Mouse (Mus musculus) thymus, postnatal 36 days (tissue): ENCODE results near the gene Krtap13.
A peak's percentile ranks its signal among the peaks of the same experiment; 100 is the strongest.
"Not testable (repeated sequence)": the region's sequence is repeated elsewhere in the genome, so short reads cannot be mapped to it uniquely, and the experiment has no call there.

Experiments used
- DNase-seq, 2 experiments: peaks; one replicate each; pipeline ENCODE4 v3.0.0; 2022; ENCODE audit warnings: mixed read lengths in 2 of 2

Gene Krtap13

GRCm38 (mm10) chr16:88751535-88751934, at the start of gene Krtap13:
TSS of gene Krtap13 (minus strand) at chr16:88751635.
- not testable (repeated sequence) for DNase-seq

DNA sequence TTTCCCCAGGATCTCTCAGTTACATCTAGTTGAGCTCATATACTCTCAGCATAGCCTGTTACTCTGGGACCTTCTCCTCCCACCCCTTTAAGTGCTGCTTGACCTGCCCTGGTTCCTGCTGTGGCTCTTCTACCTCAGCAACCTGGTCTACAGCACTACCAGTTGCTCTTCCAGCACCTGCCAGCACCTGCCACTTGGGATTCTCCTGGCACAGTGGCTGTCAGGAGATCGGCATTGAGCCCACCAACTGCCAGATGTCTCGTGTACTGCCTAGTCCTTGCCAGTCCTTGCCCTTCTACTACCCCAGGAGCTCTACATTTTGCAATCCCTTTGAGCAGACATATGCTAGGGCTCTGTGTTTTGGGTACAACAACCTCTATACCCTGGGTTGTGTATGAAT, 35.4 kb upstream of the Krtap13 start:
- no peak for DNase-seq

DNA sequence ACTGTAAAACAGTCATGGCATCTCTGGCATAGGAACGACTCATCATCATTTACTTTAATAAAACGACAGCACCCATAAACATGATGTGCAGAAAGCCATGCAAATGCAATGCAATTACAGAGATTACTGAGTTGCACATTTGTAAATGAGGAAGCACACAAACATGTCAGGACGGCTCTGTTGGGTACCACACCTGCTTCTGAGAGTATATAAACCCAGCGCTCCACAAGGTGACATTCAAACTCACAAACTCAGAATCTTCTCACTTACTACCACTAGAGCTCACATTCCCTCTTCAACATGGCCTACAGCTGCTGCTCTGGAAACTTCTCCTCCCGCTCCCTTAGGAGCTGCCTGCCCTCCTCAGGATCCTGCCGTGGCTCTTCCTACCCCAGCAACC, 26.2 kb upstream of the Krtap13 start, which contains the start of gene Gm5965:
Gene Gm5965 (plus strand): TSS at position 301 of the 400 bp plus-strand sequence.
- DNase-seq, result no peak

DNA sequence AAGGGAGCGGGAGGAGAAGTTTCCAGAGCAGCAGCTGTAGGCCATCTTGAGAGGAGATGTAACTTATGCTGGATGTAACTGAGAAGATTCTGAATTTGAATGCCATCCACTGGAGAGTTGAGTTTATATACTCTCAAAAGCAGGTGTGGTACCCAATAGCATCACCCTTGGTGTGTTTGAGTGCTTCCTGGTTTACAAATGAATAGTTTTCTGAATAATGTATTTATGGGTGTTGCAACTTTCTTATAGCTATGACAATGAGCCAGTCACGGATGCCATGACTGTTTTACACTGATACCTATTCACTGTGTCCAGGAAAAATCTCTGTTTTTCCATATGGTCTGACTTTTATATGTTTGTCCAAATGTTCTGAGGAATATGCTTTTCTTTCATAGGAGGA, 22.7 kb upstream of the Krtap13 start, which contains the start of gene 2310057N15Rik:
Gene 2310057N15Rik (minus strand): TSS at position 101 of the 400 bp plus-strand sequence.
- no peak for DNase-seq

- DNase-seq, result not testable (repeated sequence)
These were observed 7.1 kb upstream of the Krtap13 start, which contains the start of gene 2310034C09Rik for GRCm38 (mm10) chr16:88758547-88758946. TSS of gene 2310034C09Rik (plus strand) at chr16:88758847.

DNA sequence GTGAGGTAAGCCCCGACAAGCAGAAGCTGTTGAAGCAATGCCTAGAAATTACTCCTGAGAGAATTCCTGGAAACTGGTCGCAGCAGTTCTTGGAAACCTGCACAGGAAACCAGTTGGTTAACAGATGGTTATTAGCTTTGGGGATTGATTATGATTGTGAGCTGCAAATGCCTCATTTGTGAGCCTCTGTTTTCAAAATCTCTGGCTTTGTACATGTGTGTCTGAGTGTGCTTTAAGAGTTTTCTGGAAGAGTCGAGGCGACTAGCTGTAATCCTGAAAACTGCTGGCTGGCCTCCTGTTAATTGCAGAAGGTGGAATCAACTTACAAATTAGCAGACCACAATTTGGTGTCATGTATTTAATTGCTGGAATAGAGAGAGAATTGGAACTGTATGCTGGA, 3.5 kb downstream of the Krtap13 start:
- no peak for DNase-seq

DNA sequence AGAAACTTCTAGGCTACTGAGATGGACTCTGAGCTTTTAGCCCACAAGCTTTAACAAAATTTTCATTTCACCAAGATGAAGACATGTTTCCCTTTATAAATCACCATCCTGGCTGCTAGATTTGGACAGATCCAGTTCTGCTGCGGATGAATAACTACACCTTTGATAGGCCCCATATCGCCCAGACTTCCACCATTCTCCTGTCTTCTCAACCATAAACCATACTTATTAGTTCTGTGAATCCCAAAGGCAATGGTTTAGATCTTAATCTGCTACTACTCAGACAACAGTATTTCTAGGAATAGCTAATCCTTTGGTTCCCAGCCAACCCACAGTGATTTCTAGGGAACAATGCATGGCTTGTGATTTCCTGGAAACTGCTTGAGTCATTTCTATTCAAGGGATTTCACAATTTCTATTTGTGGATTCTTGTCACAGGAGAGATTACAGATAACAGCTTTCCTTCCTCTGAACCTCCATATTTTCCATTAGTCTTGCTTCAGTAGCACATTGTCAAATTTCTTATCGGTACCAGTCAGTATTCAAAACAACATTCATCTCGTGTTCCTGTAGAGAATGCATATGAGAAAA, 6.6 kb downstream of the Krtap13 start:
- DNase-seq, result no peak

- DNase-seq, result no peak
These were observed 16.0 kb downstream of the Krtap13 start for GRCm38 (mm10) chr16:88735391-88735790.

GRCm38 (mm10) chr16:88728812-88729275, 22.6 kb downstream of the Krtap13 start, which contains the start of gene Krtap13-1:
TSS of gene Krtap13-1 (plus strand) at chr16:88728862.
- DNase-seq, result no peak

DNA sequence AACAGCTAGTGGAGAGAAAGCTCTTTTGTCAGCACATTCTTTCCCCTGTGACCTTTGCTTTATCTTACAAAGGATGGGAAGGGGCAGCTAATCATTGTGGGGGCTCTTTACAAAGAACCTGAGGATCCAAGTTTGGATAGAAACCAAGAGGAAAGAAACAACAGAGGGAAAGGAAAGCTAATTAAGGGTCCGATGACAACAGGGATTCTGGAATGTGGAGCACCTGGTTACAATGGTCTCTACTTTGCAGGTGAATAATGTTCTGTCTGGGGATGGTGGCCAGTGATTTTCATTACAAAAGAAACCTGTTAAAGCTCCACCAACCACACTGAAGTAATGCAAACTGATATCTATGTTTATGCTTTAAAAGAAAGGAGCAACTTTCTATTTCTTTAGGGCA, 31.4 kb downstream of the Krtap13 start:
- DNase-seq, result no peak

DNA sequence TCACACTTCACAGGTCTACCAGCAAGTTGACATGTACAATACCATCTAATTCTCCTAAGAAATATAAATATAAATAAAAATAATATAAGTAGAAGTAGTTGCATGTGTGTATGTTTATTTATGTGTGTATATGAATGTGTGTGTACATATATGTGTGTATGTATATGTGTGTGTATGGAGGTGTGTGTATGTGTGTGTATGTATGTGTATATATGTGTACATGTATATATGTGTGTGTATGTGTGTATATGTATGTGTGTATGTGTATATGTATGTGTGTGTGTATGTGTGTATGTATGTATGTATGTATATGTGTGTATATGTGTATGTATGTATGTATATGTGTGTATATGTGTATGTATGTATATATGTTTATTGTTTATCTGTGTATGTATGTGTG, 34.9 kb downstream of the Krtap13 start:
- no peak for DNase-seq

DNA sequence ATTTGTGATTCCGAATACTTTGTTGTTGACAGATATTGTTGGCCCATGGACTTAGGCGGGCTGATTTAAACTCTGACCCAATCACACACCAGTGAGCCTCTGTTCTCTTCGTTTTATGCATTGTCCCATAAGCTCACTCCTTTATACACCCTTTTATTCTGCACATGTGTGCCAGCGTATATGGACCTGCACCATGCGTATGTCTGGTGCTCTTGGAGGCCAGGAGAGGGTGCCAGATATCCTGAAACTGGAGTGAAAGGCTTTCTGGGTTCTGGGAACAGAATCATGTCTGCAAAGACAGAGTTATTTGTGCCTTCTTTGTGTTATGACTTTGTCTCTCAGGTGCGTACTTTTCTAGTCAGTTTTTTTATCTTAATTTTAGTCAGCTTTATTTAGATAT, 40.2 kb downstream of the Krtap13 start:
- no peak for DNase-seq

DNA sequence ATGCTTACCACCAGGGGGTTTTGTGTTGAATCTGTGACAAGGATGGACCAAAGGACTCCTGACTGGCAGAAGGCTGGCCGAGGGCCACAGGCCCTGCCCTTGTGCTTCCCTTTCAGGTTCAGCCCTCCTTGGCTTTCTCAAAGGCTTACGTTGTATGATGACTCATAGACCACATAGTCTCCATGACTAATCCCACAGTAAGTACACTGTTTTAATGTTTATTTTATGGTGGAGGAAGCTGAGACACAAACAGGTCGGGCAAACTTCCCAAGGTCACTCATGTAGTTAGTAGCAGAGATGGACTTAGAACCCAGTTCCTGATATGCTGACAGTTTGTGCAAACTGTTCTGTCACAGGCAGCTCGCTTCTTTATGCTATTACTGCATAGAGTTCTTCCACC, 40.7 kb downstream of the Krtap13 start:
- no peak for DNase-seq

- no peak for DNase-seq
These were observed 43.9 kb downstream of the Krtap13 start, which contains the start of gene 2310061N02Rik for GRCm38 (mm10) chr16:88707496-88708012. TSS of gene 2310061N02Rik (minus strand) at chr16:88707962.

DNA sequence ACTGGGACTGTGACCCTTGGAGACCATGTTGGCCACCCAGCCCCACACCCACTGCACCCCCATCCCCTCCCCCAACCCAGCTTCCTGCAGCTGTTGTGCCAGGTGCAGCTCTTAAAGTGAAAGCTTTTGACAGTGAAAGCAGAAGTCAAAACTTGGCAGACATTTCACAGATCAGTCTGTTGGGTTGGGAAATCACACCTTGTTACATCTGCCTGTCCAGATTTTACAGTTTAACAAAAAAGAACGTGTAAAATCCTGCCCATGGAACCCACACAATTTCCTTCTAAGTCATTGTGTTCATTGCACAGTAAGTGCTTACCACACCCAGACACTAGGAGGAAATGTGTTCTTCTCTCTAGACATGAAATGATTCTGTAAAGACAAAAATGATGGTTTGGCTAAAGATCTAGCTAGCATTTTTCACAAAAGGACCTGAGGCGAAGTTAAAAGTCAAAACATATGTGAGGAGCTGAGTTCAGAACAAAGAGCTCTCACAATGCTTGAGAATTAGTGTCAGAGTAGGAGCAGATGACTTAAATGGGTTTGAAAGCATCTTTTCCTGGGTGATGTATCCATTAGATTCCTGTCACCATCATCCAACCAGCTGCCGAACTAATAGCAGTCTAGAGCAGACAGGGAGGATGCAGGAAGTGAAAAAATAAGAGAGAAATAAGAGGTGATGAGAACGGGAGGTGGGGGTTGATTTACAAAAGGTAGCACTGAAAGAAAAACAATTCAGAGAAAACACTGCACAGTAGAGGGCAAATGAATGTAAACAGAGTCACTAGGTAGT, 50.2 kb downstream of the Krtap13 start:
- DNase-seq, result peak; percentile 63 to 77
